Mouse (Mus musculus): Measurements from ENCODE around the gene Krt36.

- TF ChIP-seq MAX (IDR thresholded peaks at IDR 0.05; ENCODE audit: low read length) (no peak), POLR2A (IDR thresholded peaks at IDR 0.05; ENCODE audit: control insufficient read depth in 1 of 2, insufficient read depth in 1 of 2, low read depth in 1 of 2, low read length in 2 of 2, poor library complexity in 1 of 2) (no peak), CHD1 (IDR thresholded peaks at IDR 0.05; ENCODE audit: low read depth, low read length) (no peak), CTCF (IDR thresholded peaks at IDR 0.05 in 2 of 3, conservative IDR thresholded peaks at IDR 0.05 in 1 of 3; ENCODE audit: control insufficient read depth in 1 of 3, insufficient read depth in 1 of 3, low read depth in 2 of 3, low read length in 3 of 3, poor library complexity in 1 of 3, severe bottlenecking in 1 of 3) (no peak), MYB (IDR thresholded peaks at IDR 0.05; ENCODE audit: low read depth, low read length) (no peak), ZNF384 (IDR thresholded peaks at IDR 0.05; ENCODE audit: low read depth, low read length) (no peak), MEF2A (IDR thresholded peaks at IDR 0.05; ENCODE audit: extremely low read depth, insufficient replicate concordance, low read depth, low read length, poor library complexity, severe bottlenecking) (no peak), EP300 (IDR thresholded peaks at IDR 0.05; ENCODE audit: low read depth in 1 of 2, low read length in 2 of 2) (no peak), TBP (IDR thresholded peaks at IDR 0.05; ENCODE audit: low read depth, low read length) (no peak), USF1 (IDR thresholded peaks at IDR 0.05; ENCODE audit: low read depth, low read length) (no peak), GABPA (IDR thresholded peaks at IDR 0.05; ENCODE audit: low read depth, low read length) (no peak), ETS1 (IDR thresholded peaks at IDR 0.05; ENCODE audit: low read depth, low read length) (no peak)
Measured at GRCm38 (mm10) chr11:100055686-100056655, 49.5 kb downstream of the Krt36 start.
